Mouse (Mus musculus): ENCODE results near the gene Ccl6. TPM values are rescaled to one million over a fixed set of nuclear protein-coding genes. Genes with fewer than 3 reads are reported as not detected.

The Ccl6 gene
- polyA plus RNA-seq, 1 experiment from 2014 or later, result 2.5 TPM

DNA sequence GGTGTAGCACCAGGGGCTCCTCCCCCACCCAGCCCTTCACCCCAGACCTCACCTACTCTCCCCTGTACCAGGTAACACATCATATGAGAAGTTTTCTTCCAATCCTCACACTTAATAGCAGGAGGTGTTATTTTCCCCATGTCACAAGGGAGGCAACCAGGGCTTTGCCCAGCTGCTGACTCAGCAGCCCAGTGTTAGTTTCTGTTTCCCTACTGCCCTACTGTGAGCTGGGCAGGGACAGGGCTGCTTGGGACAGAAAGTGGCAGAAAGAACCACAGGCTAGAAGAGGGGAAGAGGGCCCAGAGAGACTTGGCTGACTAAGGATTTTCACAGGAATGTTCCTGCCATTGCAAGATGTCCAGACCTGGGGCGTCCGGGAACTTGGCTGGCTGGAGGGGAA is 52.0 kb downstream of the Ccl6 start:
- Histone ChIP-seq H3K36me3 (no peaks in the 10 kb centered on the region), H3K4me3 (no peak overlapping the region), H3K27me3 (ENCODE audit: insufficient read depth, poor library complexity, severe bottlenecking) (no peaks in the 10 kb centered on the region), H3K4me1 (no peaks in the 10 kb centered on the region), H3K9me3 (no peaks in the 10 kb centered on the region), H3K27ac (no peak overlapping the region)
- 76% methylated on average over 2 of the region's 2 CpGs for WGBS
- no peak for DNase-seq (ENCODE audit: low spot score)

DNA sequence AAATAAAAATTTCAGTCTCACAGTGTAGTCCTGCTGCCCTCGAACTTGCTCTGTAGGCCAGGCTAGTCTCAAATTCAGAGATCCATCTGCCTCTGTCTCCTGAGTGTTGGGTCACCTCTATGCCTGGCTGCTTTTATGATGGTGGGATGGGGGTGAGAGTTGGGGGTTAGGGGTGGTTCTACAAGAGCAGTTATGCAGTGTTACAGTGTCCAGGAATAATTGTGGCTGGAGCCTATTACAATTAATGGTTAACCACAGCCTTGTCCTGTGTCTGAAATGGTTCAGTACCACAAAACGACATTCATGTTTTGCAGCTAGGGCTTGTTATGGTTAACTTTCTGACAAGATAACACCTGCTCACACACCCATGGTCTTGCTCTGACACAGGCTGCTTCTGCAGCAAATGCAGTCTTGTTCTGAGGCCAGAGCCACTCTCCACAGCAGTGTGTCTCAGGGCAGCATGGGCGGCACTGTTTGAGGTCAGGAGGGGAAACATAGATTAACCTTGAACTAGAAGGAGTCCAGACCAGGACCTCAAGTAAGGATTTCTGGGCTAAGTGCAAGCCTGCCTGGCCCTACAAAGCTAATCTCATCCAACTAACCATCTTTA is 54.1 kb downstream of the Ccl6 start:
- H3K4me1 ChIP-seq, result peaks cover 12% of the 10 kb centered on the region; the same call in 1 of the 2 replicates
- 72% methylated on average over 3 of the region's 3 CpGs for WGBS
- H3K9me3 ChIP-seq, result no peaks in the 10 kb centered on the region
- no peak overlapping the region for H3K27ac ChIP-seq
- no peaks in the 10 kb centered on the region for H3K36me3 ChIP-seq
- no peak for DNase-seq (ENCODE audit: low spot score)
- H3K4me3 ChIP-seq, result no peak overlapping the region
- H3K27me3 ChIP-seq (ENCODE audit: insufficient read depth, poor library complexity, severe bottlenecking), result no peaks in the 10 kb centered on the region

Other genes with a start within 250 kb of the Ccl6 start
- 8.1 and 11.4 TPM in 2 replicates for gene Rasl10b, start 183.9 kb downstream of the Ccl6 start, polyA plus RNA-seq (2016; fragmentation: Nextera tagmentation; extraction: Ambion mirVana)
- 0.17 and 0.18 TPM in 2 replicates for gene Gas2l2, start 163.6 kb downstream of the Ccl6 start, polyA plus RNA-seq (2016; fragmentation: Nextera tagmentation; extraction: Ambion mirVana)
- gene 1700020L24Rik, start 155.4 kb downstream of the Ccl6 start, polyA plus RNA-seq (2016; fragmentation: Nextera tagmentation; extraction: Ambion mirVana), result 1.5 and 1.9 TPM in 2 replicates
- gene Mmp28, start 130.0 kb downstream of the Ccl6 start, polyA plus RNA-seq (2016; fragmentation: Nextera tagmentation; extraction: Ambion mirVana), result 1.9 and 3.1 TPM in 2 replicates
- gene Taf15, start 120.0 kb downstream of the Ccl6 start, polyA plus RNA-seq (2016; fragmentation: Nextera tagmentation; extraction: Ambion mirVana), result 8.0 and 8.6 TPM in 2 replicates
- gene Heatr9, start 70.9 kb downstream of the Ccl6 start, polyA plus RNA-seq (2016; fragmentation: Nextera tagmentation; extraction: Ambion mirVana), result not detected in 2 replicates
- not detected in 2 replicates for gene Ccl5, start 62.6 kb downstream of the Ccl6 start, polyA plus RNA-seq (2016; fragmentation: Nextera tagmentation; extraction: Ambion mirVana)
- 0.41 and 0.97 TPM in 2 replicates for gene Ccl9, start 14.5 kb downstream of the Ccl6 start, polyA plus RNA-seq (2016; fragmentation: Nextera tagmentation; extraction: Ambion mirVana)
- gene Rpl9-ps1, start 52.5 kb upstream of the Ccl6 start, polyA plus RNA-seq (2016; fragmentation: Nextera tagmentation; extraction: Ambion mirVana), result not detected in 2 replicates
- 0.53 TPM in 1 of 2 replicates, not detected in the other for gene Ccl3, start 56.3 kb upstream of the Ccl6 start, polyA plus RNA-seq (2016; fragmentation: Nextera tagmentation; extraction: Ambion mirVana)
- gene Ccl4, start 69.5 kb upstream of the Ccl6 start, polyA plus RNA-seq (2016; fragmentation: Nextera tagmentation; extraction: Ambion mirVana), result not detected in 2 replicates
- 0.49 TPM in 1 of 2 replicates, not detected in the other for gene Wfdc17, start 110.9 kb upstream of the Ccl6 start, polyA plus RNA-seq (2016; fragmentation: Nextera tagmentation; extraction: Ambion mirVana)
- 0.92 TPM in 1 of 2 replicates, not detected in the other for gene Wfdc18, start 115.9 kb upstream of the Ccl6 start, polyA plus RNA-seq (2016; fragmentation: Nextera tagmentation; extraction: Ambion mirVana)
- not detected in 2 replicates for gene Wfdc21, start 153.9 kb upstream of the Ccl6 start, polyA plus RNA-seq (2016; fragmentation: Nextera tagmentation; extraction: Ambion mirVana)
- 16.1 and 19.9 TPM in 2 replicates for gene Heatr6, start 160.6 kb upstream of the Ccl6 start, polyA plus RNA-seq (2016; fragmentation: Nextera tagmentation; extraction: Ambion mirVana)